Mouse (Mus musculus) intestine, embryonic 16.5 days (tissue): Measurements from ENCODE around the gene Camk1. TPM values are rescaled to one million over a fixed set of nuclear protein-coding genes. Genes with fewer than 3 reads are reported as not detected.

ENCODE experiments used
- ATAC-seq: fragments of 200-750 bp; cut with Nextera tagmentation; 2 replicates; pipeline ENCODE4 v1.8.0; 2017; ENCODE audit warnings: moderate TSS enrichment, moderate library complexity
- H3K27ac ChIP-seq: fragments of 300-500 bp; sonication (generic); 2 replicates; pipeline ENCODE4 v1.5.1; 2014; ENCODE audit warnings: mild to moderate bottlenecking, low read length
- H3K27me3 ChIP-seq: fragments of 300-500 bp; sonication (generic); replicated peaks from 2 replicates; pipeline ENCODE4 v1.6.1; 2014; ENCODE audit warnings: low read length, control low read depth, mixed read lengths; ENCODE audit not compliant: control insufficient read depth, insufficient read depth
- H3K36me3 ChIP-seq: fragments of 300-500 bp; sonication (generic); 2 replicates; pipeline ENCODE4 v1.6.1; 2014; ENCODE audit warnings: low read length, control low read depth; ENCODE audit not compliant: control insufficient read depth, insufficient read depth
- H3K4me1 ChIP-seq: fragments of 300-500 bp; sonication (generic); 2 replicates; pipeline ENCODE4 v1.6.1; 2014; ENCODE audit warnings: low read length, control low read depth, mixed read lengths; ENCODE audit not compliant: control insufficient read depth, insufficient read depth
- H3K4me2 ChIP-seq: fragments of 300-500 bp; sonication (generic); 2 replicates; pipeline ENCODE4 v1.6.1; 2014; ENCODE audit warnings: low read depth, low read length, control low read depth
- H3K4me3 ChIP-seq: fragments of 300-500 bp; sonication (generic); 2 replicates; pipeline ENCODE4 v1.5.1; 2014; ENCODE audit warnings: mild to moderate bottlenecking, low read length
- H3K9ac ChIP-seq: fragments of 300-500 bp; sonication (generic); 2 replicates; pipeline ENCODE4 v1.6.1; 2014; ENCODE audit warnings: low read depth, low read length
- H3K9me3 ChIP-seq: fragments of 300-500 bp; sonication (generic); 2 replicates; pipeline ENCODE4 v1.6.1; 2016; ENCODE audit warnings: low read length, control low read depth; ENCODE audit not compliant: control insufficient read depth
- WGBS: fragments of 180-500 bp; shearing (Covaris S2); extraction: QIAGEN DNeasy Blood & Tissue Kit; methylation state at CpG from one replicate; pipeline ENCODE4 v1.1.7; 2014; 5-methylcytosine and 5-hydroxymethylcytosine counted together
- polyA plus RNA-seq: library from polyadenylated mRNA; unstranded; fragments of >200 nt; fragmentation: Nextera tagmentation; extraction: Ambion mirVana; gene quantifications from 2 replicates; pipeline ENCODE4 v1.2.1, GENCODE M21; 2015

Gene Camk1
- polyA plus RNA-seq, 1 experiment from 2014 or later, result 66.8 TPM

- no peak overlapping the region for H3K4me3 ChIP-seq
- H3K4me2 ChIP-seq, result no peak overlapping the region
- no peaks in the 10 kb centered on the region for H3K4me1 ChIP-seq
- H3K36me3 ChIP-seq, result no peaks in the 10 kb centered on the region
- H3K27me3 ChIP-seq, result no peaks in the 10 kb centered on the region
- H3K9ac ChIP-seq, result no peak overlapping the region
- no peak for ATAC-seq
- H3K9me3 ChIP-seq, result no peaks in the 10 kb centered on the region
- 79% methylated on average over 2 of the region's 2 CpGs for WGBS
- no peak overlapping the region for H3K27ac ChIP-seq
Observed at GRCm38 (mm10) chr6:113296046-113296445, 47.7 kb downstream of the Camk1 start.

GRCm38 (mm10) chr6:113292938-113293337, 50.8 kb downstream of the Camk1 start:
- no peaks in the 10 kb centered on the region for H3K36me3 ChIP-seq
- no peaks in the 10 kb centered on the region for H3K4me1 ChIP-seq
- no peak for ATAC-seq
- H3K9ac ChIP-seq, result no peak overlapping the region
- no peaks in the 10 kb centered on the region for H3K27me3 ChIP-seq
- no peak overlapping the region for H3K4me2 ChIP-seq
- H3K9me3 ChIP-seq, result no peaks in the 10 kb centered on the region
- no peak overlapping the region for H3K27ac ChIP-seq
- no peak overlapping the region for H3K4me3 ChIP-seq
- WGBS, result 61% methylated on average over 5 of the region's 5 CpGs

GRCm38 (mm10) chr6:113290346-113290745, 53.4 kb downstream of the Camk1 start:
- Histone ChIP-seq H3K4me3 (no peak overlapping the region), H3K36me3 (no peaks in the 10 kb centered on the region), H3K9ac (no peak overlapping the region), H3K4me2 (no peak overlapping the region), H3K27me3 (no peaks in the 10 kb centered on the region), H3K27ac (no peak overlapping the region), H3K4me1 (no peaks in the 10 kb centered on the region), H3K9me3 (no peaks in the 10 kb centered on the region)
- 74% methylated on average over 6 of the region's 6 CpGs for WGBS
- no peak for ATAC-seq

GRCm38 (mm10) chr6:113289346-113289745, 54.4 kb downstream of the Camk1 start:
- peaks cover 2% of the 10 kb centered on the region; the same call in 1 of the 2 replicates for H3K27me3 ChIP-seq
- no peak overlapping the region for H3K9ac ChIP-seq
- no peaks in the 10 kb centered on the region for H3K4me1 ChIP-seq
- no peaks in the 10 kb centered on the region for H3K9me3 ChIP-seq
- no peaks in the 10 kb centered on the region for H3K36me3 ChIP-seq
- no peak overlapping the region for H3K4me3 ChIP-seq
- no peak for ATAC-seq
- 89% methylated on average over 15 of the region's 15 CpGs for WGBS
- H3K4me2 ChIP-seq, result no peak overlapping the region
- no peak overlapping the region for H3K27ac ChIP-seq

- H3K4me1 ChIP-seq, result no peaks in the 10 kb centered on the region
- no peak overlapping the region for H3K4me2 ChIP-seq
- no peak overlapping the region for H3K27ac ChIP-seq
- H3K36me3 ChIP-seq, result no peaks in the 10 kb centered on the region
- no peak for ATAC-seq
- H3K27me3 ChIP-seq, result peaks cover 20% of the 10 kb centered on the region
- no peak overlapping the region for H3K4me3 ChIP-seq
- 64% methylated on average over 4 of the region's 4 CpGs for WGBS
- no peaks in the 10 kb centered on the region for H3K9me3 ChIP-seq
- no peak overlapping the region for H3K9ac ChIP-seq
Observed at GRCm38 (mm10) chr6:113287236-113287635, 56.5 kb downstream of the Camk1 start.

- Histone ChIP-seq H3K4me1 (no peaks in the 10 kb centered on the region; the same call in 1 of the 2 replicates), H3K27me3 (peaks cover 26% of the 10 kb centered on the region), H3K4me2 (no peak overlapping the region), H3K4me3 (no peak overlapping the region), H3K36me3 (no peaks in the 10 kb centered on the region), H3K9me3 (no peaks in the 10 kb centered on the region), H3K27ac (no peak overlapping the region), H3K9ac (no peak overlapping the region)
- WGBS, result 77% methylated on average over 1 of the region's 1 CpGs
- no peak for ATAC-seq
Observed at GRCm38 (mm10) chr6:113286316-113286715, 57.5 kb downstream of the Camk1 start.

- Histone ChIP-seq H3K36me3 (no peaks in the 10 kb centered on the region), H3K27me3 (peaks cover 26% of the 10 kb centered on the region), H3K4me1 (no peaks in the 10 kb centered on the region; the same call in 1 of the 2 replicates), H3K27ac (no peak overlapping the region), H3K9me3 (no peaks in the 10 kb centered on the region), H3K4me3 (no peak overlapping the region), H3K4me2 (no peak overlapping the region), H3K9ac (no peak overlapping the region)
- ATAC-seq, result no peak
- 71% methylated on average over 3 of the region's 3 CpGs for WGBS
Observed at GRCm38 (mm10) chr6:113284931-113285330, 58.9 kb downstream of the Camk1 start.

Other genes starting within 250 kb of the Camk1 start
- 1.2 and 1.5 TPM in 2 replicates for gene Lhfpl4, start 148.6 kb downstream of the Camk1 start, polyA plus RNA-seq
- 28.8 and 32.3 TPM in 2 replicates for gene Mtmr14, start 106.1 kb downstream of the Camk1 start, polyA plus RNA-seq
- 0.02 TPM in 1 of 2 replicates, not detected in the other for gene Cpne9, start 61.7 kb downstream of the Camk1 start, polyA plus RNA-seq
- gene Brpf1, start 36.8 kb downstream of the Camk1 start, polyA plus RNA-seq, result 11.6 and 13.4 TPM in 2 replicates
- 10.7 and 10.9 TPM in 2 replicates for gene Ogg1, start 17.0 kb downstream of the Camk1 start, polyA plus RNA-seq
- gene Tada3, start 33.9 kb upstream of the Camk1 start, polyA plus RNA-seq, result 44.4 and 45.1 TPM in 2 replicates
- 449 and 456 TPM in 2 replicates for gene Arpc4, start 34.1 kb upstream of the Camk1 start, polyA plus RNA-seq
- gene Ttll3, start 45.3 kb upstream of the Camk1 start, polyA plus RNA-seq, result 3.0 and 3.3 TPM in 2 replicates
- gene Rpusd3, start 75.4 kb upstream of the Camk1 start, polyA plus RNA-seq, result 32.4 and 35.5 TPM in 2 replicates
- gene Cidec, start 91.8 kb upstream of the Camk1 start, polyA plus RNA-seq, result 24.4 and 35.0 TPM in 2 replicates
- gene Jagn1, start 98.6 kb upstream of the Camk1 start, polyA plus RNA-seq, result 82.6 and 89.7 TPM in 2 replicates
- 7.7 and 9.5 TPM in 2 replicates for gene Il17re, start 114.5 kb upstream of the Camk1 start, polyA plus RNA-seq
- 34.6 and 38.0 TPM in 2 replicates for gene Il17rc, start 127.4 kb upstream of the Camk1 start, polyA plus RNA-seq
- 20.6 and 22.9 TPM in 2 replicates for gene Creld1, start 139.3 kb upstream of the Camk1 start, polyA plus RNA-seq
- gene Prrt3, start 157.9 kb upstream of the Camk1 start, polyA plus RNA-seq, result 0.22 and 0.42 TPM in 2 replicates
- 93.1 and 94.5 TPM in 2 replicates for gene Emc3, start 187.7 kb upstream of the Camk1 start, polyA plus RNA-seq
- 5.5 and 7.0 TPM in 2 replicates for gene Fancd2, start 187.7 kb upstream of the Camk1 start, polyA plus RNA-seq